19 mouse cellular contexts compared by ENCODE assay signal in the genomic region with DNA sequence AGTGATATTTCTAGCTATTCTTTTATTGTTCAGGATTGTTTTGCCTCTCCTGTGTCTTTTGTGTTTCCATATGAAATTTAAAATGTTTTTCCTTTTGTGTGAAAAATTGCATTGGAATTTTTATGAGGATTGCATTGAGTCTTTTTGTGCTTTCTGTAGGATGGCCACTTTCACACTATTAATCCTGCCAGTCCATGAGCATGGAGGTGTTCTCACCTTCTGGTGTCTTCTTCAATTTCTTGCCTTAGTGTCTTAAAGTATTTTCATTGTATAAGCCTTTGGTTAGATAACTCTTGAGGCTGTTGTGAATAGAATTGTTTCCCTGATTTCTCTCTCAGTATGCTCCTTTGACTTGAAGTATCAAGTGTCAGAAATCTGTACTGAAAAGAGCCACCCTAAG.
A peak's percentile ranks its signal among the peaks of the same experiment; 100 is the strongest.
DNase-seq lines count a peak whose midpoint lies in the region; TF ChIP-seq lines count a peak whose summit lies in the region.
"Had no signal": no experiment of that assay in that cellular context is flagged by ENCODE, and none has a peak within 500 bp of the region (broad histone marks: within the 10 kb centered on the region; RNA-seq: fewer than 3 reads in every experiment).

No protein-coding gene starts in this region.

- peak overlapping the region; percentile 88 for H3K27ac ChIP-seq in left cerebral cortex, adult 2 months
- H3K27ac ChIP-seq in cortical plate, adult 2 months (ENCODE audit: insufficient read depth, low read length) = peak overlapping the region; percentile 28; the same call in 1 of the 2 replicates
- H3K27ac ChIP-seq: embryonic facial prominence, embryonic 10.5 days; embryonic facial prominence, embryonic 12.5 days; forebrain, embryonic 13.5 days; forebrain, embryonic 15.5 days had no signal

- TF ChIP-seq CTCF in left cerebral cortex, adult 2 months (IDR thresholded peaks at IDR 0.05) = no peak
- no peak for TF ChIP-seq CTCF in cortical plate, adult 2 months (IDR thresholded peaks at IDR 0.05; ENCODE audit: extremely low read depth, insufficient read depth, low read length)

- no peak for TF ChIP-seq POLR2A in cortical plate, adult 2 months (IDR thresholded peaks at IDR 0.05; ENCODE audit: extremely low read depth, insufficient read depth, low read length)

- intact Hi-C loops in left cerebral cortex, adult 2 months (cut with DNase I) = loop anchor here (5.0 kb wide), 1 partner anchor 61 kb away; no protein-coding TSS in a partner anchor

- H3K4me1 ChIP-seq in cortical plate, adult 2 months (ENCODE audit: control insufficient read depth, insufficient read depth, low read length) = peaks cover 4% of the 10 kb centered on the region; the same call in 1 of the 2 replicates
- H3K4me1 ChIP-seq: embryonic facial prominence, embryonic 10.5 days; embryonic facial prominence, embryonic 12.5 days; forebrain, embryonic 13.5 days had no signal

- H3K4me3 ChIP-seq in left cerebral cortex, adult 2 months = no peak overlapping the region
- no peak overlapping the region for H3K4me3 ChIP-seq in cortical plate, adult 2 months (ENCODE audit: insufficient read depth, low read length)
- H3K4me3 ChIP-seq: embryonic facial prominence, embryonic 10.5 days; embryonic facial prominence, embryonic 12.5 days; forebrain, embryonic 13.5 days; forebrain, embryonic 15.5 days had no signal

- no peak for DNase-seq in left cerebral cortex, adult 2 months (ENCODE audit: extremely low spot score in 1 of 2, low spot score in 2 of 2)
- no peak for DNase-seq in left cerebral cortex, adult 18-20 months (ENCODE audit: low spot score in 2 of 2)
- DNase-seq in heart, postnatal 4 days = no peak
- DNase-seq in adrenal gland, adult (ENCODE audit: inconsistent age in 2 of 2, low spot score in 1 of 2) = no peak
- DNase-seq: adrenal gland, adult 8-10 months; adrenal gland, postnatal 14 days; adrenal gland, postnatal 36 days; cerebellum, adult 11 months; cerebellum, adult 18-20 months; cerebellum, adult 8-10 months; cerebellum, adult 9-11 months; cerebellum, postnatal 14 days; cerebellum, postnatal 36 days; forebrain, postnatal 0 days had no signal
